ENCODE assay signal across 22 mouse cellular contexts in the genomic region with DNA sequence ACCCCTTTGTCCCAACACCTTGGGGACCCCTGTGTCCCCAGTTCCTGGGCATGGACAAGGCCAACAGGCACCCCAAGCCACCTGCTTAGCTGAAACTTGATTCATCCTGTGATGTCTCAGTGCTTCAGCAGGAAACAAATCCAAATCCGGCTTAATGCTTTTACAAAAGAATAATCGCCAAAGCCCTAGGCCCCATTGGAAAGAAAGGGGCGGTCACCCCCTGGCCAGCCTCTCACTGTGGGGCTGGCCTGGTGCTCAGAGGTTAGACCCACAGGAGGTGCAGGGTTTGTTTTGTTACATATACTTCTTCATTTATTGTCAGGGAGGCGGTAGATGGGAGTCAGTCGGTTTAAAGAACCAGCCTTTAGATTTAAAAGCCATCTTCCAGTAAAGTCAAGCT. TPM values are rescaled to one million over a fixed set of nuclear protein-coding genes. Genes with fewer than 3 reads are reported as not detected.
DNase-seq lines count a peak whose midpoint lies in the region; ATAC-seq and TF ChIP-seq lines count a peak whose summit lies in the region.
"Had no signal": no experiment of that assay in that cellular context is flagged by ENCODE, and none has a peak within 500 bp of the region (broad histone marks: within the 10 kb centered on the region; RNA-seq: fewer than 3 reads in every experiment).

No protein-coding gene starts in this region.

- H3K4me2 ChIP-seq in midbrain, postnatal 0 days (ENCODE audit: low read depth, low read length, poor library complexity, severe bottlenecking), result no peak overlapping the region
- no peak overlapping the region for H3K4me2 ChIP-seq in midbrain, embryonic 14.5 days (ENCODE audit: low read length)
- H3K4me2 ChIP-seq in midbrain, embryonic 16.5 days (ENCODE audit: low read length), result no peak overlapping the region
- H3K4me2 ChIP-seq: embryonic facial prominence, embryonic 13.5 days; forebrain, embryonic 13.5 days; forebrain, embryonic 15.5 days had no signal

- no peak overlapping the region for H3K9ac ChIP-seq in midbrain, postnatal 0 days (replicated peaks; ENCODE audit: low read length, poor library complexity, severe bottlenecking)
- H3K9ac ChIP-seq in midbrain, embryonic 14.5 days (replicated peaks; ENCODE audit: low read length), result no peak overlapping the region
- H3K9ac ChIP-seq in midbrain, embryonic 16.5 days (ENCODE audit: low read depth, low read length), result no peak overlapping the region
- H3K9ac ChIP-seq: embryonic facial prominence, embryonic 13.5 days; forebrain, embryonic 13.5 days; forebrain, embryonic 15.5 days; forebrain, postnatal 0 days had no signal

- no peak for ATAC-seq in midbrain, postnatal 0 days (ENCODE audit: low FRiP score)
- ATAC-seq in midbrain, embryonic 14.5 days (ENCODE audit: low FRiP score, low TSS enrichment), result no peak
- ATAC-seq in midbrain, embryonic 16.5 days, result no peak
- ATAC-seq: forebrain, embryonic 13.5 days; forebrain, embryonic 15.5 days; forebrain, postnatal 0 days had no signal

- WGBS in midbrain, embryonic 10.5 days, result 7% methylated on average over 5 of the region's 5 CpGs
- 19% methylated on average over 5 of the region's 5 CpGs for WGBS in midbrain, postnatal 0 days
- 8% methylated on average over 5 of the region's 5 CpGs for WGBS in midbrain, embryonic 14.5 days
- 5% methylated on average over 5 of the region's 5 CpGs for WGBS in midbrain, embryonic 16.5 days
- WGBS in lung, adult 2 months, result 46% methylated on average over 5 of the region's 5 CpGs
- 40% methylated on average over 5 of the region's 5 CpGs for WGBS in limb, embryonic 10.5 days

- DNase-seq in midbrain, embryonic 10.5 days (ENCODE audit: low spot score), result peak; percentile 47
- DNase-seq in midbrain, postnatal 0 days (ENCODE audit: low spot score), result no peak
- peak; percentile 32 for DNase-seq in midbrain, embryonic 14.5 days
- DNase-seq in retina, embryonic 14.5 days (ENCODE audit: low spot score), result peak; percentile 21
- peak; percentile 28 for DNase-seq in retina, postnatal 7 days (ENCODE audit: low read depth, low spot score)
- DNase-seq in lung, adult 2 months, result no peak
- no peak for DNase-seq in limb, embryonic 10.5 days (ENCODE audit: low spot score)
- DNase-seq: adrenal gland, adult 2 months; adrenal gland, postnatal 14 days; adrenal gland, postnatal 36 days; cerebellum, adult 11-12 months; cerebellum, adult 2 months; cerebellum, adult 9-10 months; cerebellum, postnatal 10 days; cerebellum, postnatal 25 days; forebrain, postnatal 0 days had no signal

- no peaks in the 10 kb centered on the region for H3K9me3 ChIP-seq in midbrain, embryonic 10.5 days (replicated peaks)
- H3K9me3 ChIP-seq in midbrain, postnatal 0 days (ENCODE audit: low read length), result no peaks in the 10 kb centered on the region
- H3K9me3 ChIP-seq in midbrain, embryonic 14.5 days (ENCODE audit: control insufficient read depth, low read length), result no peaks in the 10 kb centered on the region
- H3K9me3 ChIP-seq in midbrain, embryonic 16.5 days (replicated peaks; ENCODE audit: control insufficient read depth, low read length, poor library complexity, severe bottlenecking), result no peaks in the 10 kb centered on the region
- H3K9me3 ChIP-seq in limb, embryonic 10.5 days (replicated peaks), result no peaks in the 10 kb centered on the region
- H3K9me3 ChIP-seq: embryonic facial prominence, embryonic 13.5 days; forebrain, embryonic 13.5 days; forebrain, embryonic 15.5 days had no signal

- peaks cover 33% of the 10 kb centered on the region for H3K4me1 ChIP-seq in midbrain, embryonic 10.5 days
- no peaks in the 10 kb centered on the region for H3K4me1 ChIP-seq in midbrain, postnatal 0 days (ENCODE audit: insufficient read depth, low read length)
- no peaks in the 10 kb centered on the region for H3K4me1 ChIP-seq in midbrain, embryonic 14.5 days (ENCODE audit: control insufficient read depth, insufficient read depth, low read length)
- 0 out of 2 replicates have a peak, but pooled peaks cover 2% of the 10 kb centered on the region for H3K4me1 ChIP-seq in midbrain, embryonic 16.5 days (ENCODE audit: control insufficient read depth, insufficient read depth, low read length)
- H3K4me1 ChIP-seq in lung, adult 2 months (ENCODE audit: control insufficient read depth, insufficient read depth, low read length), result no peaks in the 10 kb centered on the region
- H3K4me1 ChIP-seq in limb, embryonic 10.5 days, result peaks cover 6% of the 10 kb centered on the region
- H3K4me1 ChIP-seq: embryonic facial prominence, embryonic 13.5 days; forebrain, embryonic 15.5 days had no signal

- no peaks in the 10 kb centered on the region for H3K36me3 ChIP-seq in midbrain, embryonic 10.5 days
- H3K36me3 ChIP-seq in midbrain, postnatal 0 days (ENCODE audit: insufficient read depth, low read length), result no peaks in the 10 kb centered on the region
- H3K36me3 ChIP-seq in midbrain, embryonic 14.5 days (ENCODE audit: control insufficient read depth, insufficient read depth, low read length), result no peaks in the 10 kb centered on the region
- no peaks in the 10 kb centered on the region for H3K36me3 ChIP-seq in midbrain, embryonic 16.5 days (ENCODE audit: control insufficient read depth, insufficient read depth, low read length)
- no peaks in the 10 kb centered on the region for H3K36me3 ChIP-seq in limb, embryonic 10.5 days
- H3K36me3 ChIP-seq: embryonic facial prominence, embryonic 13.5 days; forebrain, embryonic 15.5 days had no signal

- H3K27me3 ChIP-seq in midbrain, embryonic 10.5 days (ENCODE audit: low read depth, poor library complexity, severe bottlenecking), result peaks cover 38% of the 10 kb centered on the region
- H3K27me3 ChIP-seq in midbrain, postnatal 0 days (ENCODE audit: insufficient read depth, low read length), result no peaks in the 10 kb centered on the region
- H3K27me3 ChIP-seq in midbrain, embryonic 14.5 days (ENCODE audit: control insufficient read depth, insufficient read depth, low read length), result no peaks in the 10 kb centered on the region
- H3K27me3 ChIP-seq in midbrain, embryonic 16.5 days (ENCODE audit: control insufficient read depth, insufficient read depth, low read depth, low read length), result peaks cover 10% of the 10 kb centered on the region
- peaks cover 10% of the 10 kb centered on the region; the same call in 1 of the 2 replicates for H3K27me3 ChIP-seq in limb, embryonic 10.5 days (ENCODE audit: low read depth, poor library complexity, severe bottlenecking)
- H3K27me3 ChIP-seq: forebrain, embryonic 15.5 days had no signal

- no peak overlapping the region for H3K4me3 ChIP-seq in midbrain, embryonic 10.5 days
- H3K4me3 ChIP-seq in midbrain, postnatal 0 days (ENCODE audit: low read depth, low read length), result no peak overlapping the region
- no peak overlapping the region for H3K4me3 ChIP-seq in midbrain, embryonic 14.5 days (replicated peaks; ENCODE audit: low read depth, low read length)
- no peak overlapping the region for H3K4me3 ChIP-seq in midbrain, embryonic 16.5 days (ENCODE audit: low read depth, low read length)
- no peak overlapping the region for H3K4me3 ChIP-seq in lung, adult 2 months (replicated peaks; ENCODE audit: extremely low read depth, low read depth, low read length)
- H3K4me3 ChIP-seq in limb, embryonic 10.5 days, result no peak overlapping the region
- H3K4me3 ChIP-seq: embryonic facial prominence, embryonic 13.5 days; forebrain, embryonic 13.5 days; forebrain, embryonic 15.5 days had no signal

- TF ChIP-seq POLR2A in lung, adult 2 months (IDR thresholded peaks at IDR 0.05; ENCODE audit: borderline replicate concordance, extremely low read depth, low read depth, low read length), result no peak

- no peak for TF ChIP-seq CTCF in midbrain, postnatal 0 days (IDR thresholded peaks at IDR 0.05)
- no peak for TF ChIP-seq CTCF in lung, adult 2 months (IDR thresholded peaks at IDR 0.05; ENCODE audit: insufficient read depth, low read length)

- peak overlapping the region; percentile 52; the same call in 1 of the 2 replicates for H3K27ac ChIP-seq in midbrain, embryonic 10.5 days (replicated peaks)
- no peak overlapping the region for H3K27ac ChIP-seq in midbrain, postnatal 0 days (ENCODE audit: low read depth, low read length)
- no peak overlapping the region for H3K27ac ChIP-seq in midbrain, embryonic 14.5 days (replicated peaks; ENCODE audit: low read depth, low read length)
- H3K27ac ChIP-seq in midbrain, embryonic 16.5 days (ENCODE audit: low read length), result no peak overlapping the region
- no peak overlapping the region for H3K27ac ChIP-seq in limb, embryonic 10.5 days
- H3K27ac ChIP-seq: embryonic facial prominence, embryonic 13.5 days; forebrain, embryonic 13.5 days; forebrain, embryonic 15.5 days had no signal

RNA-seq across cellular contexts. Expression of a gene that starts 33.4 kb away (rescaled TPM):
- polyA plus RNA-seq in midbrain, embryonic 10.5 days (2016; fragmentation: Nextera tagmentation; extraction: Ambion mirVana), result 2.5 and 10.9 TPM in 2 replicates
- 375 and 444 TPM in 2 replicates for total RNA-seq in midbrain, postnatal 0 days (2014; rRNA removed)
- 603 and 636 TPM in 2 replicates for polyA plus RNA-seq in midbrain, postnatal 0 days (2015; fragmentation: Nextera tagmentation; extraction: Ambion mirVana)
- polyA plus RNA-seq in midbrain, embryonic 14.5 days (2014; fragmentation: Nextera tagmentation; extraction: Ambion mirVana), result 263 and 270 TPM in 2 replicates
- polyA plus RNA-seq in midbrain, embryonic 16.5 days (2015; fragmentation: Nextera tagmentation; extraction: Ambion mirVana), result 534 and 580 TPM in 2 replicates
- polyA plus RNA-seq in lung, adult 2 months (2012; rRNA removed), result 0.14 and 0.22 TPM in 2 replicates
- polyA plus RNA-seq in limb, embryonic 10.5 days (2016; fragmentation: Nextera tagmentation; extraction: Ambion mirVana), result 0.11 and 0.16 TPM in 2 replicates
- total RNA-seq: MEL had no signal
- polyA plus RNA-seq: C2C12 had no signal

RNA-seq across cellular contexts. Expression of a gene that starts 39.3 kb away (rescaled TPM):
- polyA plus RNA-seq in midbrain, embryonic 10.5 days (2016; fragmentation: Nextera tagmentation; extraction: Ambion mirVana), result 69.8 and 81.2 TPM in 2 replicates
- total RNA-seq in midbrain, postnatal 0 days (2014; rRNA removed), result 136 and 166 TPM in 2 replicates
- polyA plus RNA-seq in midbrain, postnatal 0 days (2015; fragmentation: Nextera tagmentation; extraction: Ambion mirVana), result 53.2 and 66.8 TPM in 2 replicates
- polyA plus RNA-seq in midbrain, embryonic 14.5 days (2014; fragmentation: Nextera tagmentation; extraction: Ambion mirVana), result 81.7 and 109 TPM in 2 replicates
- polyA plus RNA-seq in midbrain, embryonic 16.5 days (2015; fragmentation: Nextera tagmentation; extraction: Ambion mirVana), result 71.4 and 77.7 TPM in 2 replicates
- polyA plus RNA-seq in lung, adult 2 months (2012; rRNA removed), result 74.2 and 91.6 TPM in 2 replicates
- 82.4 and 91.9 TPM in 2 replicates for polyA plus RNA-seq in limb, embryonic 10.5 days (2016; fragmentation: Nextera tagmentation; extraction: Ambion mirVana)

Comparison
In these comparisons a context has a peak if more than half of its experiments do, and no peak if none do; other contexts are left out.
1. DNase-seq: peak in midbrain, embryonic 10.5 days (single experiment), midbrain, embryonic 14.5 days (single experiment), retina, embryonic 14.5 days (single experiment) and retina, postnatal 7 days (single experiment); none in midbrain, postnatal 0 days (single experiment), lung, adult 2 months (single experiment) and limb, embryonic 10.5 days (single experiment).
2. RNA of a gene that starts 33.4 kb away (polyA plus RNA-seq): 603 to 636 TPM in midbrain, postnatal 0 days, 534 to 580 TPM in midbrain, embryonic 16.5 days and 263 to 270 TPM in midbrain, embryonic 14.5 days; 2.5 to 10.9 TPM in midbrain, embryonic 10.5 days, 0.14 to 0.22 TPM in lung, adult 2 months and 0.11 to 0.16 TPM in limb, embryonic 10.5 days; every median in the first group is over 10 times any median in the second.